Mouse (Mus musculus) T-helper 1 cell (primary cell): ENCODE results near the gene Kcnk6.
"Not testable (repeated sequence)": the region's sequence is repeated elsewhere in the genome, so short reads cannot be mapped to it uniquely, and the experiment has no call there.

Source experiments
- in situ Hi-C: fragments of 300-600 bp; cut with MboI, MseI; formaldehyde crosslinking; loops from one replicate; pipeline ENCODE4 v1.15.1; 2025; ENCODE audit warnings: high pct_unique_total_duplicates

Kcnk6 gene

DNA sequence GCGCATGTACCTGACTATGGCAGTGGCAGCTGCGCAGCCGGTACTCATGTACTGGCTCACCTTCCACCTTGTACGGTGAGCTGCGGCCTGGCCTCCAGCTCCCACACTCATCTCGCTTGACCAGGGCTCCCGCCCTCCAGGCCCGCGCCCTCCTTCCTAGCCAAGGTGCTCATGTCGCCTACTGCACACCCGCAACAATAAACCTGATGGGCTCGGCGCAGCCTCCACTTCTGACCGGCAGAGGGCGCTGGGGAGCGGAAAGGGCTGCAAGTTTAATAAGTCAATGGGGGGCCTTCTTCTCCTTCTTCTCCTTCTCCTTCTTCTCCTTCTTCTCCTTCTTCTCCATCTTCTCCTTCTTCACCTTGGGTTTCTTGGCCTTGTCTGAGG is 15.0 kb upstream of the Kcnk6 start:
- in situ Hi-C loops: no loop called here

DNA sequence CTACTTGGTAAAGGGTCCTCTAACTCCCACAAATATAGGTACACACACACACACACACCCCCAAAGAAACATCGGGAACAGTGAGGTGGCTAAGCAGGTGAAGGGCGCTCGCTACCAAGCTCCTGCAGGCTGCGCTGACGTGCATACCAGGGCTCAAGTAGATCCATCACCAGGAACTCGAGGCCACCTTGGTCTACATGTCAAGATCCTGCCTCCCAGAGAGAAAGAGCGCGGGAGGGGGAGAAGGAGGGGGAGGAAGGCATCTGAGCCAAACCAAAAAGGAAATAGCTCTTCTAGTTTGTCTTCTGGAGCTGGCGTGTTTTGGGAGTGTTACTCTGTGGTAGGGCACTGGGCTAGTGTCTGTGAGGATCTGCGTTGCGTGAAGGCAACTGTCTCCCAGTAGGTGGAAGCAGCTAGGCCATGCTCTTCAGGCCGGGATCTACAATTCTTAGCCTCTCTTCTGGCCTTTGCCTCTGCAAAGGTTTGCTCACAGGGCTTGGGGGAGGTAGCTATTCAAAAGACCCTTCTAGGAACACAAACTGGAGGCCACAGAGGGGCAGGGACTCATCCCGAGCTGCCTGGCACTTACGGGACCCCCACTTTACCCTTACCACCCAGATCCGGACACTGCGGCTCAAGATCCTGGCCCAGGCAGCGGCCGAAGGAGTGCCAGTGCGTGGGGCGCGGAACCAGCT is 14.5 kb upstream of the Kcnk6 start:
- in situ Hi-C loops: no loop called here

DNA sequence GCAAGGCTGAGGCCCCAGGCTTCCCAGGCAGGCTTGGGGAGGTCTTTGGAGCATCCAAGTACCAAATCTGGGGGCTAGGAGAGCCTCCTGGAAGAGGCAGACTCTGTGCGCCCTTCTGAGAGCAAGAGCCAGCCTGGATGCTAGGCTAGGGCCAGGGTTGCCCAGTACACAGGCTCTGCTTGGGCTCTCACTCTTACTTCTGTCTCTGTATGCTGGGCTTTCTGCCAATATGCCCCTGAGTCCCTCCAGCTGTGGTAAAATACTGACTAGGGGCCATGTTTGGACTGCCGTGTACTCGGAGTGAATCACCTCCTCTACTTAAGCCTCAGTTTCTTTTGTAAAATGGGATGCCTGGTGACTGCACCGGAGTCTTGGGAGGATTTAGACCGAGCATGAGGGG is 13.7 kb upstream of the Kcnk6 start:
- in situ Hi-C loops: no loop called here

DNA sequence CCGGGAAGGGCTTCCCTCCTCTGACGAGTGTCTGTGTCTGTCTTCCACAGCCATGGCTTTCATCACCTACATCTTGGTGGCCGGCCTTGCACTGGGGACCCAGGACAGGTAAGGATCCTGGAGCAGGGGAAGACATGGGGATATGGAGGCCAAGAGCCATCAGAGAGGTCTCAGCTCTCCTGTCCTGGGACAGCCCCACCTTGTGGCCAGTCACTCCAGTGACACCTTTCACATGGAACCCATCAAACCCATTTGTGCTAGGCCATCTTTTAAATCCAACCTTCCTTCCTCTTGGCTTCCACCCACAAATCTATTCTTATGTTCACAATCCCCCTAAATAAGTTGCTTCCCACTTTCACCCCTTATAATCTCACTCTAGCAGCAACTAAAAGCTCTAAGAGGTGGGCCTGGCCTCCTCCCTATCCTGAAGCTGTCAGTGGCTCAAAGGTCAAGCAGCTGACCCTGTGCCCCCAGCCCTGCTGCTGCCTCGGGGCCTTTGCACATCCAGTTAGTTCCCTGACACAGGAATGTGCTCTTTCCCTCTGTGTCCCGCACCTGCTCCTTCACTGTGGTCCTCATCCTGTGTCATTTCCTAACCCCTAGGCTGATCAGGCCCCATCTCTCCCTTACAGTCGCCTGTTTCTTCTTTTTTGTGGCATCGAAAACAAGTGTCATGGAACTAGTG is 12.6 kb upstream of the Kcnk6 start:
- in situ Hi-C loops: no loop called here

DNA sequence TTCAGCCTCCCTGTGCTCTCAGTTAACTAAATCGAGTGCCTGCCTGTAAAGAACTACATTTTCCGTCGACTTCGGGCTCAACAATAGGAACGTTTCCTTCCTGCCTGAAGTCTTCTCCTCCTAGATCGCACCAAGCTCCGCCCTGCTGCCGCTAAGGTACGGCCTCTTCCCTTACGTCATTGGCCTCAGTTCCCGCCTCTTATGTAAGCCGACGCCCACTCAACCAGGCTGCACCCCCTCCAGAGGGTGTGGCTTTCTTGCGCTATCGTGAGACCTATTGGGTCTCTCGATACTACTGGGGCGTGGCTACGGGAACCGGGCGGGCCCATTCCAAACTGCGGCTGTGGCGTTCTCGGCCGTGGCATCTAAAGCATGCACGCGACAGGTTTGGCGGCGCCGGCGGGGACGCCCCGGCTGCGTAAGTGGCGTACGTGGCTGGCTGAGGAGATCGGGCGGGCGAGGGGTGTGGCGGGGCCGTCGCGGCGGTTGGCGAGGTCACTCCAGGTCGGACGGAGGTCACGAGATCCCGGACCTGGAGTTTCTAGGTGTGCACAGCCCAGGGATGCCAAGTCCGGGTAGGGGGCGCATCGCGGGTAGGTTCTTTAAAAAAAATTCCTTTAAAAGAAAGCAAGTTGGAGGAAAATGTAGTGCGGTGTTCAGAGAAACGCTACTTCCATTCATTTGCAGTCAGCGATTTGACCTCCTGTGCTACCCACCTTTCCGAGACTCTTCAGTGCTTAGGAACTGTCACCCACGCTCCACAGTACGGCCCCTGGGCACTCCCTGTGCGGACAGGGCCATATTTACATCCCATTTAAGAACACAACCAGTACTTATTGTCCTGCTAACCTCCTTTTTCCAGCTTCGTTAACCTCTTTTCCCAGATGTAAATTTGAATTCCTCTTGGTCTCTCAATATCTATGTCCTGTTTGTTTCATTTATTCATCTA is 6.0 kb upstream of the Kcnk6 start, which contains the start of gene Yif1b:
Gene Yif1b (plus strand): TSS at position 311 of the 949 bp plus-strand sequence.
- in situ Hi-C loops: no loop called here

DNA sequence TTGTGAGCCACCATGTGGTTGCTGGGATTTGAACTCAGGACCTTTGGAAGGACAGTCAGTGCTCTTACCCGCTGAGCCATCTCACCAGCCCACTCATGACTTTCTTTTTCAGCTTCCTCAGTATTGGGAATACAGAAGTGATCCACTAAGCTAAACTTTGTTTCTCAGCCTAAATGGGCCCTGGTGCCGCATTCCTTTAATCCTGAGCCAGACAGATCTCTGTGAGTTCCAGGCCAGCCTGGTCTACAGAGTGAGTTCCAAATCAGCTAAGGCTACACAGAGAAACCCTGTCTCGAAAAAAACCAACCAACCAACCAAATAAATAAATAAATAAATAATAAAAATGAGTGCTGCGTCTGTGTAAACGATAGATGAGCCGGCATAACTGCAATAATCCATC is 5.3 kb upstream of the Kcnk6 start:
- in situ Hi-C loops: not testable (repeated sequence)

DNA sequence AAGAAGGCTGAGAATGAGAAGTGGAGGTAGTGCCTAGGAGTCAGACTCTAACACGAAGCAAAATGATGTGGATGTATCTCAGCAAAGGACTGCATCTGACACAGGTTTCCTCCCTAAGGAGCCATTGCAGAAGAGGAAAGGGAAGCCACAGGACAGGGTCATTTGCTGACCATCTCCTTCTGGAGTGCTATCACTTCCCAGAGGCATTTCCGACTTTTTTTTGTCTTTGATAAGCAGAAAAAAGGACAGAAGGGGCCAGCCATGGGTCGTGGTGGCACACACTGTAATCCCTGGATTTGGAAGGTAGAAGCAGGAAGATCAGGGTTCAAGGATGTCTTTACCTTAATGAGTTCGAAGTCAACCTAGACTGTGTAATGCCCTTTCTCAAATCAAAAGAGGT is 4.3 kb upstream of the Kcnk6 start:
- in situ Hi-C loops: no loop called here

DNA sequence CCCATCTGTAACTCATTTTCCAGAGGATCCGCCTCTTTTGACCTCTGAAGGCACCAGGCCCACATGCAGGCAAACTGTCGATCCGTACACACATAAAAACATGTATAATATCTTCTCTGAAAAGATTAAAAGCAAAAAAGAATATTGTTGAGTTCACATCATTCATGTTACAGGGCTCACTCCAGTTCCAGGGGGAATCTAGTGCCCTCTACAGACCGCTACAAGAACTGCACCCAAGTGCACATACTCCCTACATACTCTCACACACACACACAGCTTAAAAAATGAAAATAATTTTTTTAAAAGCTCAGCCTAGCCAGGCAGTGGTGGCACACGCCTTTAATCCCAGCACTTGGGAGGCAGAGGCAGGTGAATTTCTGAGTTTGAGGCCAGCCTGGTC is 2.3 kb upstream of the Kcnk6 start:
- in situ Hi-C loops: no loop called here

DNA sequence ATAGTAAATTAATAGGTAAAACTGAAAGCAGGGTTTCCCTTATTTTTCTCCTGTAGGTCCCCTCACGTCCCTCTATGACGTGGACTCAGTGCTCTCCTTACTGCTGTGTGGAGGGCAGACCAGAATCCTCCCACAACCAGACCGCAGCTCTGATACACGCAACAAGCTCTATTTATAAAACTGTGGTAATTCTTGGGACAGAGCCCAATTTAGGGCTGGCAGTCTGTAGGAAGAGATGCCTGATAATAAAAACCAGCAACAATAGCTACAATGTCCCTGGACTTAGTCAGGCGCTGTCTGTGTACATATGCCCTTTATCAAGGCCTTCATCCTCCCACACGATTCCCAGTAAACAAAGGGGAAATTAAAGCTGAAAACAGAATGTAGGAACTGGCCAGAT is 1.4 kb upstream of the Kcnk6 start:
- in situ Hi-C loops: no loop called here

DNA sequence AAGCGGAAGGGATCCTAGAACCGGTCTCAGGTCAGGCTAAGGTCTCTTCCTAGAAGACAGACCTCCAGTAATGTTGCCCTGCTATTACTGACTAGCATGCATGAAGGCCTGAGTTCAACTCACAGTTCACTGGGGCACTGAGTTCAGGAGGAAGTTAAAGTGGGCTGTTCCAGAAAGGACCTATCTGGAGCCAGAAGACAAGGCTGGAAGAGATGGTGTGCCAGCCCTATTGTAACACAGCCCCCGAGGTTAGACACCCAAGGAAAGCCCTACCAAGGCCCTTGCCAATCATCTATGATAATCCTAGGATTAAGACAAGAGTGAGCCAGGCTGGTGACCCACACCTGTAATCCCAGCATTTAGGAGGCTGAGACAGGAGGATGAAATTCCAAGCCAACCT is 798 bp downstream of the Kcnk6 start:
- in situ Hi-C loops: no loop called here

DNA sequence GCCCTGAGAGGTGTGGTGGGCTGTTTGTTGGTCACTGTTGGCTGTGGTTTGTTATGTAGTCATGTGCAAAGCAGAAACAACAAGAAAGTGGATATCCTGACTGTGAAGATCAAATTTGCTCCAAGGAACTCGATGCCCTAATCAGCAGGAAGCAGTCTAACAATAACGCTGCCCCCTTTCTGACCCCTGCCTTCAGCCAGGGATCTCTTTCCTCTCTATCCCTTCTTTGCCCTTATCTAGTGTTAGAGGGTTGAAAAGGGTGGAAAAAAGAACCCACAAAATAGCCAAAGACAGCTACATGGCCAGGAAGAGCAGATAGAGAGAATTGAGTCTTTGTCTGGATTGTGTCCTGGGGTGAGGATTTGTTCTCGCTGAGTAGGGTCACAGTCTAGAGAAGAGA is 1.8 kb downstream of the Kcnk6 start:
- in situ Hi-C loops: no loop called here

DNA sequence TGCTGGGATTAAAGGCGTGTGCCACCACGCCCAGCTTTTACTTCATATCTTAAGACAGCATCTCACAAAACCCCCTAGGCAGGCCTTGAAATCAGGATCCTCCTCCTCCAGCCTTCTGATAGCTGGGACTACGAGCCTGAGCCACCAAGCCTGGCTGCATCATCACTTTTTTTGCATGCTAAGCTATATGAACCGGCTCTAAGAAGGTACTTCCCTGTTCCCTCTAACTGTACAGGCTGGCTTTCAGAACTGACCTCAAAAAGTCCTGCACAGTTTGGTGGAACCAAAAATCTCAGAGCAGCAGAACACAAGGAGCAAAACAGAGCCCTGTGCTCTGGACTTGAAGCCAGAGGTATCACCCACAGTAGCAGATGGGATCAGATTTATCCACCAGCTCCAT is 4.1 kb downstream of the Kcnk6 start:
- in situ Hi-C loops: no loop called here

DNA sequence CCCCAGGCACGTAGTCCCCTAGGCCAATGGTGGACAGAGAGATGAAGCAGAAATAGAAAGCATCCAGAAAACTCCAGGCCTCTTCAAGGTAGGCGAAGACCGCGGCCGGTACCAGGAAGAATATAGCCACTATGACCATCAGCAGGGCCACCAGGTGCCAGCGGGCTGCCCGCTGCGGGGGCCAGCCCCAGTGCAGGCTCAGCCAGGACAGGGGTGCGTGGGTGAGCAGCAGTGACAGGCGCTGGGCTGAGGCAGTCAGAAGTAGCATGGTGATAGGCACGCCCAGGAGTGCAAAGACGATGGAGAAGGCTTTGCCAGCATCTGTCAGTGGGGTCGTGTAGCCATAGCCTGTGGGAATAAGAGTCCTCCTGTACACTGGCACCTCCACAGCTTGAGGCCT is 6.8 kb downstream of the Kcnk6 start:
- in situ Hi-C loops: no loop called here

DNA sequence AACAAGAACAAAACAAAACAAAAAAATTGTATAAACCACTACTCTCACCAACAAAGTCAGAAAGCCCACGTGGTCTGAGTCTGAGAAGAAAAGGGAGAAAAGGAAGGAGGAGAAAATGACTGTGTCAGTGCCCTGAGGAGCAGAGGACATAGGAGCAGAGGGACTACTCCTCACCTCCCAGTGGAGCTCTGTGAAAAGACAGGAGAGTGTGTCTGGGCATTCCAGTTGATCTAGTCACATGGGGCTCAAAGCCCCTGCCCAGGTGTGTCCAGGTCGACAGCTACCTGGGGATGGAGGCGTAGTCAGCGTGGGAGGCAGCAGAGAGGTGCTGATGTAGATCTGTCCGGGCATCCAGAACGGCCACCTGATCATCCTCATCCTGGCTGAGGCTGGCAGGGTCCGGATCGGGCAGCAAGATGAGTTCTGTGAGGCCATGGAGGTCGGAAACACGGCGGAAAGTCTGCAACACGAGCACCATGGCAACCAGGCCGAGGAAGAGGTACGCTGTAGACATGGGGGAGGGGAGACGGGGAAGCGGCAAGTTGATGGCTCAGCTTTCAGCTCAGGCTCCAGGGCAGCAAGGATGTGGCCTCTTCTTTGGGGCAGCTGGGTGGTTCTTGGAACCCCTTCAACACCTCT is 7.4 kb downstream of the Kcnk6 start:
- in situ Hi-C loops: no loop called here

DNA sequence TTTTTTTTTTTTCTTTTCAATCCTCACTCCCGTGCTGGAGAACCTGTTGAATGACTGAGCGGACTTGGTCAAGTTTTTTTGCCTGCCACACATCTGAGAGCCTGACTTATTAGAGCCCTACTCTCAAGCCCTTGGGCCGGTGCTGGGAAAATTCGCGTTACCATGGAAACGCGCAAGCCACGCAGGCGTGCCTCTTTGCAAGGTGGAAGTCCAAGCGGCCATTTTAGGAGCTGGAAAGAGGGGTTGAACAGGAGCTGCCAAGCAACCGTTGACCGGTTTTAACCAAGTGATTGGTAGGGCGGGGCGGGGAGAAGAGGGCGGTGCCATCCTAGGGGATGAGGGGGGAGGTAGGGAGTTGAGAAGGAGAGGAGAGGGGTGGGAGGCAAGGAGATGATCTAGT is 17.5 kb downstream of the Kcnk6 start:
- in situ Hi-C loops: loop anchor here (5.0 kb wide), 1 partner anchor 38 kb away; no protein-coding TSS in a partner anchor

DNA sequence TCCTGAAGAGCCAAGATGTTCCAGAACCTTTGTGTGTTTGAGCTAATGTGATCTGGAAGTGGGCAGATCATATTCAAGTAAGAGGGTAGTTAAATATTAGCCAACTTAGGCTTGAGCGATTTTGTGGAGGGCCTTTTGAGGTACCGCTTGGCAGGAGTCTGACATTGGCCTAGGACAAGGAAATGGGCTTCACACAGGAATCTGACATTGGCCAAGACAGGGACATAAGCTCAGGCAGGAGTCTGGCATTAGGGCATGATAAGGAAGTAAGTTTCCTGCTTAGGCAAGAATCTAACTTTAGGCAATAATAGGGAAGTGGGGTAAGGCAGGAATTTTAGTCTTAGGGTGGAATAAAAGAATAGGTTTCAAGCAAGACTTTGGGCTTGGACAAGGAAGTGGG is 18.1 kb downstream of the Kcnk6 start:
- in situ Hi-C loops: loop anchor here (5.0 kb wide), 1 partner anchor 37 kb away; no protein-coding TSS in a partner anchor

DNA sequence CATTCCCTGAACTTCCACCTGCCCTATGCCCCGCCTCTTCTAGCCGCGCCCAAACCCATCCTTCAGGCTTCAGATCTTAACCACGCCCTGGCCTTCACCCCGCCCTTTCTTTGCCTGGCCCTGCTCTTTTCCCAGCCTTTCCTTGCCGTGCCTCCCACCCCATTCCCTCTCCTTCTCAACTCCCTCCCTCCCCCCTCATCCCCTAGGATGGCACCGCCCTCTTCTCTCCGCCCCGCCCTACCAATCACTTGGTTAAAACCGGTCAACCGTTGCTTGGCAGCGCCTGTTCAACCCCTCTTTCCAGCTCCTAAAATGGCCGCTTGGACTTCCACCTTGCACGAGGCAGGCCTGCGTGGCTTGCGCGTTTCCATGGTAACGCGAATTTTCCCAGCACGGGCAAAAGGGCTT is 18.6 kb downstream of the Kcnk6 start, which contains the start of gene Catsperg1:
Gene Catsperg1 (minus strand): TSS at position 361 of the 408 bp plus-strand sequence.
- in situ Hi-C loops: loop anchor here (5.0 kb wide), 1 partner anchor 36 kb away; no protein-coding TSS in a partner anchor

DNA sequence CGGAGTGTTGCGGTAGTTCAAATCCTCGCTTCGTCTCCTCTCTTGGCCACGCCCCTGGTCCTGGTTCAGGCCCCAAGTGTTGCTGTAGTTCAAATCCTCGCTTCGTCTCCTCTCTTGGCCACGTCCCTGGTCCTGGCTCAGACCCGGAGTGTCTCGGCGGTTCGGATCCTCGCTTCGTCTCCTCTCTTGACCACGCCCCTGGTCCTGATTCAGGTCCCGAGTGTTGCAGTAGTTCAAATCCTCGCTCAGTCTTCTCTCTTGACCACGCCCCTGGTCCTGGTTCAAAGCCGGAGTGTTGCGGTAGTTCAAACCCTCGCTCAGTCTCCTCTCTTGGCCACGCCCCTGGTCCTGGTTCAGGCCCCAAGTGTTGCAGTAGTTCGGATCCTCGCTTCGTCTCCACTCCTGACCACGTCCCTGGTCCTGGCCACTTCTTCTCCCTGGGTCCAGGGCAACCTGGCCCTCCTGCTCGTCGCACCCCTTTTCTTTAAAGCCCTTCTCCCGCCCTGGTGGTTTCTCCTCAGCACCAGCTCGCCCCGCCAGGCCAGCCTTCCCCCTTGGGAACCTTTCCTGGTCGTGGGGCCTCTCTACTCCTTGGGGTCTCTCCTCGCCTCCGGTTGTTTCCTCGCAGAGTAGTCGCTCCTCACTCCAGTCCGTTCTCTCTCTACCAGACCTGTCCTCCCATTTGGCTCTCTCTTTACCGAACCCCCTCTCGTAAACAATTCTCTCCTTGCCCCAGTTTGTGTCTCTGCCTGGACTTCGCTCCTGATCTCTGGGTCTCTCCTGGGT is 19.3 kb downstream of the Kcnk6 start:
- in situ Hi-C loops: loop anchor here (5.0 kb wide), 1 partner anchor 36 kb away; no protein-coding TSS in a partner anchor

DNA sequence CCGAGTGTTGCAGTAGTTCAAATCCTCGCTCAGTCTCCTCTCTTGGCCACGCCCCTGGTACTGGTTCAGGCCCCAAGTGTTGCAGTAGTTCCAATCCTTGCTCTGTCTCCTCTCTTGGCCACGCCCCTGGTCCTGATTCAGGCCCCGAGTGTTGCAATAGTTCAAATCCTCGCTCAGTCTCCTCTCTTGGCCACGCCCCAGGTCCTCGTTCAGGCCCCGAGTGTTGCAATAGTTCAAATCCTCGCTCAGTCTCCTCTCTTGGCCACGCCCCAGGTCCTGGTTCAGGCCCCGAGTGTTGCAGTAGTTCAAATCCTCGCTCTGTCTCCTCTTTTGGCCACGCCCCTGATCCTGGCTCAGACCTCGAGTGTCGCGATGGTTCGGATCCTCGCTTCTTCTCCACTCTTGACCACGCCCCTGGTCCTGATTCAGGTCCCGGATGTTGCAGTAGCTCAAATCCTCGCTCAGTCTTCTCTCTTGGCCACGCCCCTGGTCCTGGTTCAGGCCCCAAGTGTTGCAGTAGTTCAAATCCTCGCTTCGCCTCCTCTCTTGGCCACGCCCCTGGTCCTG is 20.0 kb downstream of the Kcnk6 start:
- in situ Hi-C loops: loop anchor here (5.0 kb wide), 1 partner anchor 35 kb away; no protein-coding TSS in a partner anchor
